ENCODE assay signal across 17 mouse cellular contexts in genomic region chr5:64494429-64494828, GRCm38 (mm10).
"Had no signal": no experiment of that assay in that cellular context is flagged by ENCODE, and none has a peak within 500 bp of the region (broad histone marks: within the 10 kb centered on the region; RNA-seq: fewer than 3 reads in every experiment).

No protein-coding gene starts in this region.

- H3K4me1 ChIP-seq: lung, embryonic 15.5 days; megakaryocyte, embryonic 14.5 days; stomach, embryonic 15.5 days had no signal

- DNase-seq: lung, adult 2 months; lung, postnatal 14 days; lung, postnatal 36 days; right cerebral cortex, postnatal 14 days; thymus, adult 2 months; thymus, postnatal 25 days; thymus, postnatal 4 days had no signal

- H3K4me2 ChIP-seq: lung, embryonic 15.5 days; midbrain, embryonic 11.5 days; midbrain, embryonic 13.5 days; midbrain, embryonic 15.5 days; neural tube, embryonic 12.5 days; stomach, embryonic 15.5 days had no signal

- H3K9me3 ChIP-seq: lung, embryonic 15.5 days; megakaryocyte, embryonic 14.5 days; midbrain, embryonic 13.5 days; midbrain, embryonic 15.5 days; neural tube, embryonic 12.5 days; stomach, embryonic 15.5 days had no signal

- H3K27me3 ChIP-seq: lung, embryonic 15.5 days; megakaryocyte, embryonic 14.5 days; midbrain, embryonic 13.5 days; midbrain, embryonic 15.5 days; neural tube, embryonic 12.5 days; stomach, embryonic 15.5 days had no signal

- H3K27ac ChIP-seq: lung, embryonic 15.5 days; macrophage; midbrain, embryonic 13.5 days; midbrain, embryonic 15.5 days; neural tube, embryonic 12.5 days; stomach, embryonic 15.5 days; stomach, postnatal 0 days had no signal

- ATAC-seq: lung, postnatal 0 days; midbrain, embryonic 13.5 days; midbrain, embryonic 15.5 days had no signal

- H3K36me3 ChIP-seq: lung, embryonic 15.5 days; midbrain, embryonic 13.5 days; midbrain, embryonic 15.5 days; neural tube, embryonic 12.5 days; stomach, embryonic 15.5 days had no signal

- H3K9ac ChIP-seq: lung, embryonic 15.5 days; midbrain, embryonic 13.5 days; midbrain, embryonic 15.5 days; neural tube, embryonic 12.5 days; stomach, embryonic 15.5 days had no signal

- H3K4me3 ChIP-seq: lung, embryonic 15.5 days; megakaryocyte, embryonic 14.5 days; midbrain, embryonic 13.5 days; midbrain, embryonic 15.5 days; neural tube, embryonic 12.5 days; stomach, embryonic 15.5 days had no signal
